Mouse (Mus musculus): ENCODE results near the gene Krt73. TPM values are rescaled to one million over a fixed set of nuclear protein-coding genes. Genes with fewer than 3 reads are reported as not detected.

The Krt73 gene
- not detected in 2 replicates for polyA plus RNA-seq (2012)

DNA sequence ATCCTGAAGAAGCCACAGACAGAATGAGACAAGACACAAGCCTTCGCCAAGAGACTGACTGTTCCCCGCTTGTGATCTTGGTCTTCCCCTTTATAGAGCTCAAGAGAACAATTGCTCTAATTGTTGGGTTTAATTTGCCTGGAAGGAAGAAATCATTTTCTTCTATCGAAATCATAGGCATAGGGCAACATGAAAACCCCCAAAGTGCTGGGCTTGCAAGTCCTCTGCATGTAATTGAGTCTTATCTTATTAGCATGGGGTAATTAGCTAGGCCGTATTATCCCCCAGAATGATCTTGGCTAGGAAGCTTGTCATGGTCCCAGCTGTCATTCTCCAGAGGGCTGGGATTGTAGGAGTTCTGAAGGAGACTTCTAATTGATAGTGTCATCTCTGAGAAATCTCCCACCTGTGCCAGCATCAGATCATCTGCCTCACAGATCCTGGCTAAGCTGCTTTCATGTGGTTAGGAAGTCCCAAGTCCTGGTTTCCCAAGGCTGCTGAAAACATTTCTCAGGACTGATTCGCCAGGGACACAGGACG, at the start of gene Krt73:
Gene Krt73, minus strand, starts transcription at position 51 of the 540 bp plus-strand sequence.

DNA sequence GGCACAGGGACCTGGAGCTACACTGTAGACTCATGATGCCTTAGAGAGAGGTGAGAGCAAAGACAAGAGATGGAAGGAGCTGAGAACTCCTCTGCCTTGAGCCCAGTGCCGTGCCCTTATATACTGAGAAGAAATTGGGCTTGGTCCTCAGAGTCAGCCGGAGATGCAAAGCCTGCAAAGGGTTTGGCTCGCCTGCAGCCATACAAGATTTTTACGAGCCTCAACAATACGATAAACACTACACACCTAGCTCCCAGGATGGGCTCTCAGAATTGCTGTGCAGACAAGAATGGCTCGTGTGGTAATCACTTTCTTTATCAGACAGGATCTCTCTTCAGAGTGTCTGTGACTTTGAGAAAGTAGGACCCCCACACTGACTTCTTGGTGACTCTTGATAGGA, 48.5 kb upstream of the Krt73 start, which contains the start of gene Krt1:
Gene Krt1, minus strand, starts transcription at position 101 of the 400 bp plus-strand sequence.

DNA sequence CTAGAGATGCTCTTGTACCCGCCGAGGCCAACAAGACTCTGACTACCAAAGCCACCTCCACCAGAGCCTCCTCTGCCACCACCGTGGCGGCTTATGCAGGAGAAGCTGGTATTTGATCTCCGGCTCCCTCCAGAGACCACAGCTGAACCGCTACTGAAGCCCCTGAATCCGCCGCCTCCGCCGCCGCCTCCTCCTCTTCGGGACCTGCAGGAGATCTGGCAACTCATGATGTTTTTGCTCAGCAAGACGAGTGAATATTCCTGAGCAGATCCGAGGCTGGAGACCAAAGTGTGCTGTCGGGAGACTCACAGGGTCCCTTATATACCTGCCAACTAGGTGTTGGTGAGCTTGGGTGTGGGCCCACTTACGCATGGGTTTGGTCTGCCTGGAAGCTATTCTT, 15.7 kb upstream of the Krt73 start, which contains the start of gene Krt2:
Gene Krt2, minus strand, starts transcription at position 295 of the 400 bp plus-strand sequence.

DNA sequence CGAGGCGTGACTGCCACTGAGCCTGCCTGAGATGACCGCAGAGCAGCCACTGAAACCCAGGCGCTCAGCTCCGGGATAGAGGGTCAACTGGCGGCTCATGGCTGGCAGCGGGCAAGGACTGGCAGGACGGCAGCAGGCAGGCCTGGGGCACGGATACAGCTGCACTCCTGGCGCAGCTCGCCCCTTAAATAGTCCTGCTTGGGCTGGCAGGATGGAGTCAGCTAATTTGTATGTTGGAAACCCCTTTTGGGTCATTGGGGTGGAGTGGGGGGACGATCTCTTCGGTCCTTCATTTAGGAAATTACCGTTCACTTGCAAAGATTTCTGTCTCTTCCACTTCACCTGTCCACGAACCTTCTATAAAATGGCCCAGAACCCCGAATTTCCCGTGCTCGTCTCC, 15.8 kb downstream of the Krt73 start, which contains the start of gene Krt72:
Gene Krt72, minus strand, starts transcription at position 101 of the 400 bp plus-strand sequence.

Other genes with a start within 250 kb of the Krt73 start
- not detected in 2 replicates for gene Krt90, start 239.4 kb downstream of the Krt73 start, polyA plus RNA-seq (2012)
- gene Krt75, start 228.4 kb downstream of the Krt73 start, polyA plus RNA-seq (2012) = not detected in 2 replicates
- gene Gm5414, start 174.2 kb downstream of the Krt73 start, polyA plus RNA-seq (2012) = not detected in 2 replicates
- gene Gm5478, start 155.0 kb downstream of the Krt73 start, polyA plus RNA-seq (2012) = not detected in 2 replicates
- not detected in 2 replicates for gene Krt6b, start 122.1 kb downstream of the Krt73 start, polyA plus RNA-seq (2012)
- not detected in 2 replicates for gene Krt6a, start 108.0 kb downstream of the Krt73 start, polyA plus RNA-seq (2012)
- gene Krt5, start 89.4 kb downstream of the Krt73 start, polyA plus RNA-seq (2012) = not detected in 2 replicates
- not detected in 2 replicates for gene Krt71, start 59.2 kb downstream of the Krt73 start, polyA plus RNA-seq (2012)
- gene Krt72, start 15.9 kb downstream of the Krt73 start, polyA plus RNA-seq (2012) = not detected in 2 replicates
- not detected in 2 replicates for gene Krt2, start 15.8 kb upstream of the Krt73 start, polyA plus RNA-seq (2012)
- gene Krt1, start 48.4 kb upstream of the Krt73 start, polyA plus RNA-seq (2012) = 0.03 TPM in 1 of 2 replicates, not detected in the other
- gene Krt77, start 67.4 kb upstream of the Krt73 start, polyA plus RNA-seq (2012) = not detected in 2 replicates
- not detected in 2 replicates for gene Krt76, start 90.6 kb upstream of the Krt73 start, polyA plus RNA-seq (2012)
- not detected in 2 replicates for gene Krt4, start 122.4 kb upstream of the Krt73 start, polyA plus RNA-seq (2012)
- gene Krt79, start 138.0 kb upstream of the Krt73 start, polyA plus RNA-seq (2012) = not detected in 2 replicates
- gene Krt78, start 151.9 kb upstream of the Krt73 start, polyA plus RNA-seq (2012) = 0.02 TPM in 1 of 2 replicates, not detected in the other
- gene Krt8, start 202.1 kb upstream of the Krt73 start, polyA plus RNA-seq (2012) = 0.56 and 0.59 TPM in 2 replicates
- gene Krt18, start 225.8 kb upstream of the Krt73 start, polyA plus RNA-seq (2012) = 16.0 and 21.4 TPM in 2 replicates

Data from megakaryocyte-erythroid progenitor cell, adult 5 weeks (primary cell).